Mouse (Mus musculus) bone marrow, adult 2 months (tissue): ENCODE measurements around the gene Tmem200b.

Source experiments
- CTCF ChIP-seq: fragments of 200-500 bp; IDR thresholded peaks from 2 replicates; pipeline ENCODE4 v1.5.1; 2011; ENCODE audit warnings: low read length, control low read depth; ENCODE audit not compliant: control insufficient read depth, insufficient read depth
- POLR2A ChIP-seq: fragments of 200-500 bp; IDR thresholded peaks from 2 replicates; pipeline ENCODE4 v1.6.1; 2011; ENCODE audit warnings: low read depth, mild to moderate bottlenecking, control low read depth, low read length, borderline replicate concordance; ENCODE audit not compliant: control insufficient read depth

- TF ChIP-seq POLR2A = no peak
- TF ChIP-seq CTCF = peak; percentile 69
These were observed 17.1 kb upstream of the Tmem200b start for GRCm38 (mm10) chr4:131904478-131904877.
